Mouse (Mus musculus) olfactory bulb, adult 2 months (tissue): ENCODE results near the gene Rbp2.

Source experiments
- CTCF ChIP-seq: fragments of 200-500 bp; IDR thresholded peaks from 2 replicates; pipeline ENCODE4 v1.5.1; 2012; ENCODE audit warnings: low read depth, mild to moderate bottlenecking, low read length, moderate library complexity; ENCODE audit not compliant: insufficient read depth
- POLR2A ChIP-seq: fragments of 200-500 bp; IDR thresholded peaks from 2 replicates; pipeline ENCODE4 v1.6.1; 2012; ENCODE audit warnings: mild to moderate bottlenecking, low read depth, low read length, moderate library complexity; ENCODE audit not compliant: insufficient read depth

DNA sequence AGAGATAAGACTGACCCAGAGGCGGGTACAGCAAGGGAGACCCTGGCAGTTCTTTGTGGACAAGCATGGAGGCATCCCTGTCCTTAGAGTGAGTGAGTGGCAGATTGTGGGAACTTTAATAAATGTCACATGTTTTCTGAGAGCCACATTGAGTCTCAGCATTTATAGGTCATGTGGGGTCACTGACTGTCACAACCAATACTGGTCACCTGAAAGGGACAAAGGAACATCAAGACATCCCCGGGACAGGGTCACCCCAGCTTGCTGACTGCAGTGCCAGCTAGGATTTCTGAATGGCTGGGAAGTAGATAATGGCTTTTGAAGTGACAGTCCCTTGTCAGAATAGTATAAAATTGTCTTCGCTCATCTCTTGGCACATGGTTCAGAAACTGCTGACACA is 46.8 kb upstream of the Rbp2 start:
- no peak for TF ChIP-seq CTCF
- TF ChIP-seq POLR2A, result no peak
